Mouse (Mus musculus) forebrain, embryonic 15.5 days (tissue): Measurements from ENCODE around the gene Specc1. TPM values are rescaled to one million over a fixed set of nuclear protein-coding genes. Genes with fewer than 3 reads are reported as not detected.

ENCODE experiments used
- ATAC-seq: fragments of 200-750 bp; cut with Nextera tagmentation; replicated peaks from 2 replicates; pipeline ENCODE4 v1.8.0; 2017; ENCODE audit warnings: mild to moderate bottlenecking, moderate TSS enrichment, moderate library complexity
- H3K27ac ChIP-seq: fragments of 300-500 bp; sonication (generic); replicated peaks from 2 replicates; pipeline ENCODE4 v1.5.1; 2015; ENCODE audit warnings: mild to moderate bottlenecking, inconsistent platforms
- H3K27me3 ChIP-seq: fragments of 300-500 bp; sonication (generic); 2 replicates; pipeline ENCODE4 v1.6.1; 2015; ENCODE audit warnings: inconsistent platforms
- H3K36me3 ChIP-seq: fragments of 300-500 bp; sonication (generic); 2 replicates; pipeline ENCODE4 v1.6.1; 2015; ENCODE audit warnings: mild to moderate bottlenecking, inconsistent platforms
- H3K4me1 ChIP-seq: fragments of 300-500 bp; sonication (generic); 2 replicates; pipeline ENCODE4 v1.6.1; 2015; ENCODE audit warnings: inconsistent platforms
- H3K4me2 ChIP-seq: fragments of 300-500 bp; sonication (generic); replicated peaks from 2 replicates; pipeline ENCODE4 v1.6.1; 2015; ENCODE audit warnings: mild to moderate bottlenecking, inconsistent platforms
- H3K4me3 ChIP-seq: fragments of 300-500 bp; sonication (generic); 2 replicates; pipeline ENCODE4 v1.5.1; 2015; ENCODE audit warnings: mild to moderate bottlenecking, inconsistent platforms
- H3K9ac ChIP-seq: fragments of 300-500 bp; sonication (generic); replicated peaks from 2 replicates; pipeline ENCODE4 v1.6.1; 2015; ENCODE audit warnings: mild to moderate bottlenecking, inconsistent platforms
- H3K9me3 ChIP-seq: fragments of 300-500 bp; sonication (generic); 2 replicates; pipeline ENCODE4 v1.6.1; 2016; ENCODE audit warnings: inconsistent platforms
- WGBS: fragments of 180-500 bp; shearing (Covaris S2); methylation state at CpG from one replicate; pipeline ENCODE4 v1.1.7; 2015; ENCODE audit warnings: mixed read lengths; 5-methylcytosine and 5-hydroxymethylcytosine counted together
- polyA plus RNA-seq: library from polyadenylated mRNA; unstranded; fragments of >200 nt; fragmentation: Nextera tagmentation; extraction: Ambion mirVana; gene quantifications from 2 replicates; pipeline ENCODE4 v1.2.1, GENCODE M21; 2015

The Specc1 gene
- polyA plus RNA-seq, 1 experiment from 2014 or later: 11.7 TPM

GRCm38 (mm10) chr11:62130685-62131295, 174.2 kb downstream of the Specc1 start:
- no peaks in the 10 kb centered on the region for H3K9me3 ChIP-seq
- ATAC-seq: no peak
- WGBS: 25% methylated on average over 2 of the region's 2 CpGs
- no peaks in the 10 kb centered on the region for H3K27me3 ChIP-seq
- no peak overlapping the region for H3K27ac ChIP-seq
- 0 out of 2 replicates have a peak, but pooled peaks cover 3% of the 10 kb centered on the region for H3K36me3 ChIP-seq
- H3K9ac ChIP-seq: no peak overlapping the region
- H3K4me3 ChIP-seq: no peak overlapping the region
- peaks cover 8% of the 10 kb centered on the region; the same call in 1 of the 2 replicates for H3K4me1 ChIP-seq
- H3K4me2 ChIP-seq: no peak overlapping the region

GRCm38 (mm10) chr11:62131601-62132000, 175.0 kb downstream of the Specc1 start:
- peaks cover 8% of the 10 kb centered on the region; the same call in 1 of the 2 replicates for H3K4me1 ChIP-seq
- H3K4me3 ChIP-seq: no peak overlapping the region
- H3K36me3 ChIP-seq: 0 out of 2 replicates have a peak, but pooled peaks cover 3% of the 10 kb centered on the region
- no peak overlapping the region for H3K9ac ChIP-seq
- WGBS: 91% methylated on average over 4 of the region's 4 CpGs
- ATAC-seq: no peak
- H3K27ac ChIP-seq: no peak overlapping the region
- no peaks in the 10 kb centered on the region for H3K27me3 ChIP-seq
- no peak overlapping the region for H3K4me2 ChIP-seq
- H3K9me3 ChIP-seq: no peaks in the 10 kb centered on the region

GRCm38 (mm10) chr11:62134191-62134590, 177.6 kb downstream of the Specc1 start:
- Histone ChIP-seq H3K9me3 (no peaks in the 10 kb centered on the region), H3K36me3 (0 out of 2 replicates have a peak, but pooled peaks cover 3% of the 10 kb centered on the region), H3K9ac (no peak overlapping the region), H3K4me2 (no peak overlapping the region), H3K4me3 (no peak overlapping the region), H3K4me1 (peaks cover 8% of the 10 kb centered on the region; the same call in 1 of the 2 replicates), H3K27ac (no peak overlapping the region), H3K27me3 (no peaks in the 10 kb centered on the region)
- 96% methylated on average over 2 of the region's 2 CpGs for WGBS
- no peak for ATAC-seq

- Histone ChIP-seq H3K4me2 (no peak overlapping the region), H3K27me3 (no peaks in the 10 kb centered on the region), H3K36me3 (peaks cover 12% of the 10 kb centered on the region; the same call in 1 of the 2 replicates), H3K4me1 (no peaks in the 10 kb centered on the region), H3K9ac (no peak overlapping the region), H3K9me3 (no peaks in the 10 kb centered on the region), H3K27ac (no peak overlapping the region), H3K4me3 (no peak overlapping the region)
- no peak for ATAC-seq
- 89% methylated on average over 7 of the region's 7 CpGs for WGBS
Measured at GRCm38 (mm10) chr11:62145216-62146110, 188.9 kb downstream of the Specc1 start.

GRCm38 (mm10) chr11:62146661-62147060, 190.1 kb downstream of the Specc1 start:
- H3K36me3 ChIP-seq: peaks cover 12% of the 10 kb centered on the region; the same call in 1 of the 2 replicates
- H3K9me3 ChIP-seq: no peaks in the 10 kb centered on the region
- H3K4me1 ChIP-seq: no peaks in the 10 kb centered on the region
- no peak overlapping the region for H3K4me2 ChIP-seq
- 90% methylated on average over 1 of the region's 1 CpGs for WGBS
- ATAC-seq: no peak
- H3K4me3 ChIP-seq: no peak overlapping the region
- H3K9ac ChIP-seq: no peak overlapping the region
- no peaks in the 10 kb centered on the region for H3K27me3 ChIP-seq
- H3K27ac ChIP-seq: no peak overlapping the region

- H3K4me3 ChIP-seq: no peak overlapping the region
- no peak overlapping the region for H3K27ac ChIP-seq
- no peak overlapping the region for H3K9ac ChIP-seq
- peaks cover 12% of the 10 kb centered on the region; the same call in 1 of the 2 replicates for H3K36me3 ChIP-seq
- H3K27me3 ChIP-seq: no peaks in the 10 kb centered on the region
- no peak for ATAC-seq
- no peak overlapping the region for H3K4me2 ChIP-seq
- H3K9me3 ChIP-seq: no peaks in the 10 kb centered on the region
- WGBS: 95% methylated on average over 3 of the region's 3 CpGs
- H3K4me1 ChIP-seq: no peaks in the 10 kb centered on the region
Measured at GRCm38 (mm10) chr11:62148026-62148425, 191.5 kb downstream of the Specc1 start.

GRCm38 (mm10) chr11:62148449-62148848, 191.9 kb downstream of the Specc1 start:
- Histone ChIP-seq H3K4me1 (no peaks in the 10 kb centered on the region), H3K4me2 (no peak overlapping the region), H3K27me3 (no peaks in the 10 kb centered on the region), H3K9ac (no peak overlapping the region), H3K9me3 (no peaks in the 10 kb centered on the region), H3K27ac (no peak overlapping the region), H3K36me3 (peaks cover 12% of the 10 kb centered on the region; the same call in 1 of the 2 replicates), H3K4me3 (no peak overlapping the region)
- WGBS: 96% methylated on average over 6 of the region's 6 CpGs
- no peak for ATAC-seq

GRCm38 (mm10) chr11:62153057-62153456, 196.5 kb downstream of the Specc1 start:
- Histone ChIP-seq H3K27ac (no peak overlapping the region), H3K9ac (no peak overlapping the region), H3K27me3 (no peaks in the 10 kb centered on the region), H3K36me3 (no peaks in the 10 kb centered on the region; the same call in 1 of the 2 replicates), H3K4me1 (peaks cover 6% of the 10 kb centered on the region; the same call in 1 of the 2 replicates), H3K9me3 (no peaks in the 10 kb centered on the region), H3K4me3 (no peak overlapping the region), H3K4me2 (no peak overlapping the region)
- 91% methylated on average over 4 of the region's 4 CpGs for WGBS
- ATAC-seq: no peak

GRCm38 (mm10) chr11:62159803-62160202, 203.2 kb downstream of the Specc1 start:
- Histone ChIP-seq H3K9ac (no peak overlapping the region), H3K36me3 (no peaks in the 10 kb centered on the region), H3K27ac (no peak overlapping the region), H3K27me3 (no peaks in the 10 kb centered on the region), H3K4me1 (0 out of 2 replicates have a peak, but pooled peaks cover 3% of the 10 kb centered on the region), H3K4me2 (no peak overlapping the region), H3K4me3 (no peak overlapping the region), H3K9me3 (no peaks in the 10 kb centered on the region)
- 94% methylated on average over 7 of the region's 7 CpGs for WGBS
- ATAC-seq: no peak

- WGBS: 93% methylated on average over 2 of the region's 2 CpGs
- H3K4me3 ChIP-seq: no peak overlapping the region
- H3K27me3 ChIP-seq: no peaks in the 10 kb centered on the region
- H3K27ac ChIP-seq: no peak overlapping the region
- H3K9me3 ChIP-seq: no peaks in the 10 kb centered on the region
- no peaks in the 10 kb centered on the region for H3K4me1 ChIP-seq
- ATAC-seq: no peak
- H3K4me2 ChIP-seq: no peak overlapping the region
- H3K36me3 ChIP-seq: no peaks in the 10 kb centered on the region
- no peak overlapping the region for H3K9ac ChIP-seq
Measured at GRCm38 (mm10) chr11:62161450-62161849, 204.9 kb downstream of the Specc1 start.

- Histone ChIP-seq H3K4me3 (no peak overlapping the region), H3K9me3 (no peaks in the 10 kb centered on the region), H3K36me3 (no peaks in the 10 kb centered on the region), H3K9ac (no peak overlapping the region), H3K27me3 (no peaks in the 10 kb centered on the region), H3K27ac (no peak overlapping the region), H3K4me2 (no peak overlapping the region), H3K4me1 (no peaks in the 10 kb centered on the region)
- WGBS: 92% methylated on average over 3 of the region's 3 CpGs
- no peak for ATAC-seq
Measured at GRCm38 (mm10) chr11:62164357-62164756, 207.8 kb downstream of the Specc1 start.

- H3K9me3 ChIP-seq: no peaks in the 10 kb centered on the region
- H3K4me3 ChIP-seq: no peak overlapping the region
- WGBS: 73% methylated on average over 3 of the region's 3 CpGs
- 0 out of 2 replicates have a peak, but pooled peaks cover 2% of the 10 kb centered on the region for H3K36me3 ChIP-seq
- no peak overlapping the region for H3K27ac ChIP-seq
- no peak overlapping the region for H3K4me2 ChIP-seq
- no peak overlapping the region for H3K9ac ChIP-seq
- H3K27me3 ChIP-seq: no peaks in the 10 kb centered on the region
- no peak for ATAC-seq
- no peaks in the 10 kb centered on the region for H3K4me1 ChIP-seq
Measured at GRCm38 (mm10) chr11:62166503-62166902, 209.9 kb downstream of the Specc1 start.
